Mouse (Mus musculus): ENCODE data around the gene BC037034. TPM values are rescaled to one million over a fixed set of nuclear protein-coding genes. Genes with fewer than 3 reads are reported as not detected.
A peak's percentile ranks its signal among the peaks of the same experiment; 100 is the strongest.

BC037034 gene
- 12.2 and 15.8 TPM in 2 replicates for polyA plus RNA-seq (2015; fragmentation: Nextera tagmentation; extraction: Ambion mirVana)

DNA sequence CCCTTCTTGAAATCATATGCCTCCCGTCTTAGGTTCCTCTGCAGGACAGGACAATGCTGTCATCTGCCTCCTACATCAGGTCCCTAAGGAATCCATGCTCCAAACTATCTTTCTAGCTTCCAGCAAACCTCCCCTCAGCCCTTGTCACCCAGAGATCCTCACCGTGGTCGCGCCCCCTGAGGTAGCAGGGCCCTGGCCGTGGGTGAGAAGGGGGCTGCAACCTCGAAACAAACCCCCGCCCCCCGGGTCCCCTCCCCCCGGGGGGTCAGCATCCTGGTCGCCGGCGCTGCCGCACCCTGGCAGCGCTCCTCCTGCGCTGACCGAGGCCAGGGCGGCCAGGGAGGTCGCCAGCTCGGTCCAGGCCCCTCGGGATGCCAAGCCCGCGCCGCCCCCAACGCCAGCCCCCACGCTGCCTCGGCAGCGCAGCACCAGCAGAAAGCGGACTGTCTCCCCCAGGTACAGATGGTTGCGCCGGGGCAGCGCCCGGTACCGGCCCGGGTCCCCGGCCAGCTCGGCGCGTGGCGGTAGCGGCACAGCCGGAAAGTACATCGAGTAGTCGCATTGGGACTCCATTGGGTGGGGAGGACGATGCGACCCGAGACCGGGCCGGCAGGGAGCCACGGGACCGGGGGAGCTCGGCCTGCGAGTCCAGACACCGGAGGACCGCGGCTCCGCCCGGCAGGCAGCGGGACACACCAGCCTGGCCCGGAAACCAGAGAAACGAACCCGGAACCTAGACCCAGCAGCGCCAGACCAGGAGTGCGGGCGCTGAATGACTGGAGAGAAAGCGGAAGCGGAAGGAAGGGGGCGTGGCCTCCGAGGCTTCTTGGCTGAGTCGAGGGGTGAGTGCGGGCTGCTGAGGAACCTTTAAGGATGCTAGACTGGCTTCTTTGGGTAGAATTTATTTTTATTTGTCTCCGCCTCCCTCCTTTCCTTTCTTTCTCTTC lies at the start of gene BC037034:
Gene BC037034, minus strand, starts transcription at position 774 of the 947 bp plus-strand sequence.
- no peaks in the 10 kb centered on the region for H3K9me3 ChIP-seq
- WGBS, result under 1% methylated on average over 63 of the region's 71 CpGs
- H3K9ac ChIP-seq (replicated peaks), result peak within 1 kb of the TSS; percentile 95

DNA sequence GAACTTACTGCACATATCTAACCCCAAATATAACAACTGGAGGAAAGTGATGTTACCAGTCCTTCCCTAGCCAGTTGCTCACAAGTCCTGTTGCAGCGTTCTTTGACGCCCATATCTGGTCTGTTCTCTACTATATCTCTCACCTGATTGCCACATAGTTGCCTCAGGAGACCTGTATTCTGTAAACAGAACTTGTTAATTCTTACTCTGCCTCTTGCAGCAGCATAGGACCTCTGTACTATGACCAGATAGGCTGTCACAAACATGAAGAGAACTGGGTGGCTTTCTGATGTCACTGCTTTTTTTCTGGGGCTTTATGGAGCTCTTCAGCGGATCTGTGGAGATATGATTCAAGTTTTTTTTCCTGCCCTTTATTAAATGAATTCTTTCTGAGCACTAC lies 49.0 kb upstream of the BC037034 start:
- Histone ChIP-seq H3K27me3 (no peaks in the 10 kb centered on the region), H3K4me1 (replicated peaks) (no peaks in the 10 kb centered on the region), H3K4me3 (replicated peaks) (no peak overlapping the region), H3K4me2 (replicated peaks) (no peak overlapping the region), H3K9me3 (no peaks in the 10 kb centered on the region), H3K9ac (replicated peaks) (no peak overlapping the region), H3K36me3 (no peaks in the 10 kb centered on the region), H3K27ac (no peak overlapping the region)
- WGBS, result 91% methylated on average over 3 of the region's 3 CpGs
- ATAC-seq, result no peak

More for the DNA sequence above, at the start of gene BC037034:
- Histone ChIP-seq H3K27ac (peak within 1 kb of the TSS; percentile 71), H3K4me3 (replicated peaks) (peak within 1 kb of the TSS; percentile 77), H3K4me1 (replicated peaks) (peaks cover 29% of the 10 kb centered on the region), H3K27me3 (no peaks in the 10 kb centered on the region), H3K36me3 (peaks cover 47% of the 10 kb centered on the region), H3K4me2 (replicated peaks) (peak within 1 kb of the TSS; percentile 99)
- peak; percentile 89 for ATAC-seq

DNA sequence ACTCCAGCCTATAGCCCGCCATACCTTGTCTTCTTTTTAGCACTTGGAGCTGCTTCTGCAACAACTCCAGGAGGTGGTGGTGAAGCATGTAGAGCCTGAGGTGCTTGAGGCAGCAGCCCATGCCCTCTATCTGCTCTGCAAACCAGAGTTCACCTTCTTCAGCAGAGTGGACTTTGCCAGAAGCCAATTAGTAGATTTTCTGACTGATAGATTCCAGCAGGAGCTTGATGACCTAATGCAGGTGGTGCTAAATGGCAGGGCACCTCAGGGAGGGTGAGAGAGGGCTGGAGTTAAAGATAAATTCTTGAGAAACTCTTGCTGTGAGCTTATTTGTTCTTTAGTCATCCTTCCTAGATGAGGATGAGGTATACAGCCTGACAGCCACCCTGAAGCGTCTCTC lies 35.8 kb upstream of the BC037034 start:
- WGBS, result 87% methylated on average over 2 of the region's 2 CpGs
- Histone ChIP-seq H3K9me3 (no peaks in the 10 kb centered on the region), H3K27ac (no peak overlapping the region), H3K4me3 (replicated peaks) (no peak overlapping the region), H3K27me3 (no peaks in the 10 kb centered on the region), H3K9ac (replicated peaks) (no peak overlapping the region), H3K4me1 (replicated peaks) (no peaks in the 10 kb centered on the region), H3K36me3 (no peaks in the 10 kb centered on the region), H3K4me2 (replicated peaks) (no peak overlapping the region)
- no peak for ATAC-seq

GRCm38 (mm10) chr5:138294158-138294557 lies 30.3 kb upstream of the BC037034 start:
- H3K9ac ChIP-seq (replicated peaks), result no peak overlapping the region
- H3K36me3 ChIP-seq, result no peaks in the 10 kb centered on the region
- H3K9me3 ChIP-seq, result no peaks in the 10 kb centered on the region
- H3K4me3 ChIP-seq (replicated peaks), result no peak overlapping the region
- no peak for ATAC-seq
- H3K27me3 ChIP-seq, result no peaks in the 10 kb centered on the region
- no peak overlapping the region for H3K4me2 ChIP-seq (replicated peaks)
- no peak overlapping the region for H3K27ac ChIP-seq
- no peaks in the 10 kb centered on the region for H3K4me1 ChIP-seq (replicated peaks)

GRCm38 (mm10) chr5:138291638-138292037 lies 27.8 kb upstream of the BC037034 start:
- Histone ChIP-seq H3K27me3 (no peaks in the 10 kb centered on the region), H3K4me3 (replicated peaks) (no peak overlapping the region), H3K4me2 (replicated peaks) (no peak overlapping the region), H3K36me3 (no peaks in the 10 kb centered on the region), H3K9ac (replicated peaks) (no peak overlapping the region), H3K9me3 (no peaks in the 10 kb centered on the region), H3K27ac (no peak overlapping the region), H3K4me1 (replicated peaks) (no peaks in the 10 kb centered on the region)
- ATAC-seq, result no peak
- 82% methylated on average over 1 of the region's 1 CpGs for WGBS

DNA sequence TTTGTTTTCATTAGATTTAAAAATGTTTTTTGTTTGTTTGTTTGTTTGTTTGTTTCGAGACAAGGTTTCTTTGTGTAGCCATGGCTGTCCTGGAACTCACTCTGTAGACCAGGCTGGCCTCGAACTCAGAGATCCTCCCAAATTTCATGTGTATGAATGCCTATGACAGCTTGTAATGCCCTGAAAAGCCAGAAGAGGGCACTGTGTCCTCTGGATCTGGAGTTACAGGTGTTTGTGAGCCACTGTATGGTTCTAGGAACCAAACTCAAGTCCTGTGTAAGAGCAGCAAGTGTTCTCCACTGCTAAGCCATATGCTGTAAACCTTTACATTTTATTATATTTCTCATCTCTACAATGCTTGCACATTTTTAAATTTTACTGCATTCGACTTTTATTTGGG lies 24.0 kb upstream of the BC037034 start:
- no peaks in the 10 kb centered on the region for H3K27me3 ChIP-seq
- H3K4me2 ChIP-seq (replicated peaks), result no peak overlapping the region
- ATAC-seq, result no peak
- H3K4me1 ChIP-seq (replicated peaks), result no peaks in the 10 kb centered on the region
- H3K9me3 ChIP-seq, result no peaks in the 10 kb centered on the region
- H3K4me3 ChIP-seq (replicated peaks), result no peak overlapping the region
- WGBS, result 75% methylated on average over 3 of the region's 3 CpGs
- no peak overlapping the region for H3K27ac ChIP-seq
- H3K9ac ChIP-seq (replicated peaks), result no peak overlapping the region
- no peaks in the 10 kb centered on the region for H3K36me3 ChIP-seq

- no peak for ATAC-seq
- no peak overlapping the region for H3K4me2 ChIP-seq (replicated peaks)
- H3K9me3 ChIP-seq, result peaks cover 4% of the 10 kb centered on the region; the same call in 1 of the 2 replicates
- H3K4me3 ChIP-seq (replicated peaks), result no peak overlapping the region
- no peak overlapping the region for H3K27ac ChIP-seq
- H3K27me3 ChIP-seq, result peaks cover 8% of the 10 kb centered on the region
- peaks cover 6% of the 10 kb centered on the region for H3K4me1 ChIP-seq (replicated peaks)
- H3K36me3 ChIP-seq, result no peaks in the 10 kb centered on the region
- 48% methylated on average over 1 of the region's 1 CpGs for WGBS
- H3K9ac ChIP-seq (replicated peaks), result no peak overlapping the region
These were observed 19.7 kb upstream of the BC037034 start for GRCm38 (mm10) chr5:138283540-138283939.

DNA sequence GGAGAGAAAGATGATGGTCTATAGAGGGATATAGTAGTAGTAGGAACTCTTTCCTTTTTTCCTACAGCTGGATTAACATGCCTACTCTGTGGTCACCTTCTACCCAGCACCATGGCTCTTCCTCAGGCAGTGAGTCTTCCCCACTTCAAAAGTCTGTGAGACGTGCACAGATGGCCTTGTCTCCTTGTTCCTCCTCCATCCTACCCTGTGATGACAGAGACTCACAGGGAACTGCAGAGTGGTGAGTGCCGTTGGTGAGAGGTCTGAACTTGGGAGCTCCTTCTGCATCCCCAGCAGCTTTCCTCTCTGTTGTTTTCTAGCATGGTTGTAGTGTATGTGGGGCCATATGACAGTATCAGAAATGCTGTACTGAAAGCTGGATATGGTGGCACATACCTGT lies 18.0 kb upstream of the BC037034 start:
- Histone ChIP-seq H3K9ac (replicated peaks) (no peak overlapping the region), H3K27me3 (peaks cover 8% of the 10 kb centered on the region), H3K27ac (no peak overlapping the region), H3K4me1 (replicated peaks) (peaks cover 23% of the 10 kb centered on the region), H3K36me3 (peaks cover 15% of the 10 kb centered on the region), H3K9me3 (peaks cover 4% of the 10 kb centered on the region; the same call in 1 of the 2 replicates), H3K4me3 (replicated peaks) (no peak overlapping the region), H3K4me2 (replicated peaks) (no peak overlapping the region)
- 84% methylated on average over 2 of the region's 2 CpGs for WGBS
- no peak for ATAC-seq

DNA sequence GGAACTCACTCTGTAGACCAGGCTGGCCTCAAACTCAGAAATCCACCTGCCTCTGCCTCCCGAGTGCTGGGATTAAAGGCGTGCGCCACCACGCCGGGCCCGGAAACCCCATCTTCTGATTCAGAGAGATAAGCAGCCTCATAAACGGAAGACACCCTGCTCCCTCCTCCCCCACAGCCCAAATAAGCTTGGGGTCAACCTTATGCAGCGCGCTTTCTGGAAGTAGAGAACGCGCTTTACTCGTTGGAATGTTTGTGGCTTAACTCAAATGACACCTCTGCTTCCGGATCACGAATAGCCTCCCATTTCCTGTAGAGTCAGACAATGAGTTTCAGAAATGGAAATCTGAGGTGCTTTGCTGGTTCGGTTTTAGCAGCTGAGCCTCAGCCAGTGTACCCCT lies 17.0 kb upstream of the BC037034 start:
- Histone ChIP-seq H3K27me3 (peaks cover 8% of the 10 kb centered on the region), H3K4me2 (replicated peaks) (peak overlapping the region; percentile 96; the same call in 1 of the 2 replicates)
- 93% methylated on average over 15 of the region's 15 CpGs for whole genome bisulfite sequencing

GRCm38 (mm10) chr5:138280425-138280768 lies 16.6 kb upstream of the BC037034 start:
- H3K4me2 ChIP-seq (replicated peaks), result peak overlapping the region; percentile 96
- H3K4me1 ChIP-seq (replicated peaks), result peaks cover 37% of the 10 kb centered on the region
- ATAC-seq, result peak; percentile 1; the same call in 1 of the 2 replicates
- H3K9ac ChIP-seq (replicated peaks), result no peak overlapping the region
- H3K4me3 ChIP-seq (replicated peaks), result peak overlapping the region; percentile 85
- H3K9me3 ChIP-seq, result peaks cover 4% of the 10 kb centered on the region; the same call in 1 of the 2 replicates
- H3K27ac ChIP-seq, result no peak overlapping the region
- WGBS, result 21% methylated on average over 26 of the region's 26 CpGs
- H3K27me3 ChIP-seq, result peaks cover 8% of the 10 kb centered on the region
- peaks cover 27% of the 10 kb centered on the region for H3K36me3 ChIP-seq

More for the DNA sequence above, 17.0 kb upstream of the BC037034 start:
- no peak overlapping the region for H3K27ac ChIP-seq
- H3K36me3 ChIP-seq, result peaks cover 23% of the 10 kb centered on the region
- no peak overlapping the region for H3K9ac ChIP-seq (replicated peaks)
- H3K9me3 ChIP-seq, result peaks cover 4% of the 10 kb centered on the region; the same call in 1 of the 2 replicates
- no peak overlapping the region for H3K4me3 ChIP-seq (replicated peaks)
- ATAC-seq, result no peak
- H3K4me1 ChIP-seq (replicated peaks), result peaks cover 33% of the 10 kb centered on the region

DNA sequence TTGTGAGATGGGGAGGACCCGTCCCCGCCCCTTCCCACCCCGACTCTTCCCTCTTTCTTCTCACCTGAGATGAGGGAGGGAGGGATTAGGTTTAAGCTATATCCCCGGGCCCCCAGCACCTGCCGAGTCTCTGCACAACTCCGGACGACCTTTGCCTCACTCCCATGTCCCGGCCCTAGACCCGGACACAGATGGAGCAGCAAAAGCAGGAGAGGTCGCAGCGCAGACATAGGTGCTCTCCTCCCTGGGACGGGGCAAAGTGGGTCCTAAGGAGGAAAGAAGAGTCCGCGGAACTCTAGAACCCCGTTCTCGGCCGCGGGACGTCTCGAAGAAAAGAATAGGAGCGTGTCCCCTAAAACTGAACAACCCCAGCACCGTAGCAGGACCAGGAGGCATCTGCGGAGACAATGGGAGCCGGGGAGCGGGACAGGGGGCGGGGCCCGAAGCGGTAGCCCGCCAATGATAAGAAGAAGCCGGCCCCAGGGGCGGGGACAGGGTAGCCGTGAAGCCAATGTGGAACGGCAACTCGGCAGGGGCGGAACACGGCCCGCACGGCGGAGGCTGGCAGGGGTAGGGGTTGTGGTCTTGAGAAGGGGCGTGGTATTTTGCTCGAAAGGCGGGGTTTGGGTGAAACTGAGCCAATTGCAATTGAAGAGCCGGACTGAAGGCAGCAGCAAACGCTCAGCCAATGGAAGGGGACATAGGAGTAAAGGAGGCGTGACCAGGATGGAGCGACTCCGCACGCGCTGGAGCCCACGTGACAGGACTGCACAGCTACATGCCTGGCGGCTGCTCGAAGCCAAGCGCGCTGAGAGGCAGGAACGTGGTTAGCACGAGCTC lies 16.0 kb upstream of the BC037034 start, which contains the start of the genes Gm43720, Gpc2 and Stag3:
Gene Gm43720, minus strand, starts transcription at position 374 of the 840 bp plus-strand sequence.
Gene Gpc2, minus strand, starts transcription at position 421 of the 840 bp plus-strand sequence.
Gene Stag3, plus strand, starts transcription at position 656 of the 840 bp plus-strand sequence.
- peak; percentile 99 for ATAC-seq
- WGBS, result under 1% methylated on average over 56 of the region's 56 CpGs

More for the DNA sequence above, 16.0 kb upstream of the BC037034 start, which contains the start of the genes Gm43720, Gpc2 and Stag3:
- Histone ChIP-seq H3K4me3 (replicated peaks) (peak within 1 kb of the TSS; percentile 85), H3K4me2 (replicated peaks) (peak within 1 kb of the TSS; percentile 96), H3K9me3 (peaks cover 4% of the 10 kb centered on the region; the same call in 1 of the 2 replicates), H3K36me3 (peaks cover 31% of the 10 kb centered on the region), H3K27me3 (peaks cover 8% of the 10 kb centered on the region), H3K4me1 (replicated peaks) (peaks cover 43% of the 10 kb centered on the region), H3K27ac (peak within 1 kb of the TSS; percentile 81), H3K9ac (replicated peaks) (peak within 1 kb of the TSS; percentile 94)
